Mouse (Mus musculus) lung, adult 2 months (tissue): ENCODE measurements around the gene Prss32.

Experiments
- CTCF ChIP-seq: fragments of 200-500 bp; IDR thresholded peaks from 2 replicates; pipeline ENCODE4 v1.5.1; 2011; ENCODE audit warnings: mild to moderate bottlenecking, low read length, control low read depth; ENCODE audit not compliant: insufficient read depth
- POLR2A ChIP-seq: fragments of 200-500 bp; IDR thresholded peaks from 2 replicates; pipeline ENCODE4 v1.6.1; 2011; ENCODE audit warnings: low read depth, mild to moderate bottlenecking, control low read depth, low read length, borderline replicate concordance; ENCODE audit errors: extremely low read depth

GRCm38 (mm10) chr17:23802746-23803365 lies 40.8 kb upstream of the Prss32 start:
- TF ChIP-seq CTCF (no peak), POLR2A (peak; percentile 96)
